18 mouse cellular contexts compared by ENCODE assay signal in the genomic region with DNA sequence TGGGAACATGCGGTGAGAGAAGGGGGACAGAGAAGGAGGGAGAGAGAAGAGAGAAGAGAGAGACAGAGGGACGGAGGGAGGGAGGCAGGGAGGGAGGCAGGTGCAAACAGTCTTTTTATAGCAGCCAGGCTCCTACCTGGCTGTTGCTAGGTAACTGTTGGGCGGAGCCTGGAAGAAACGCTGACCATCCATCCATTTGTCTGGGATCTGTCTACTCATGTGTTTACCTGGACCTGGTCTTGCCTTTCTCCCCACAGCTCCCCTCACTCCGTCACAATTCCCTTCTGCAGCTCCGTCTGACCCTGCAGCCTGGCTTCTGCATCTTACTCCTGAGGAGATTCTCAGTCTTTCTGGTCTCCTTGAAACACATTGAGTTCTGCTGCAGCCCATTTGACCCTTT.
DNase-seq lines count a peak whose midpoint lies in the region; ATAC-seq and TF ChIP-seq lines count a peak whose summit lies in the region.
"Had no signal": no experiment of that assay in that cellular context is flagged by ENCODE, and none has a peak within 500 bp of the region (broad histone marks: within the 10 kb centered on the region; RNA-seq: fewer than 3 reads in every experiment).

No protein-coding gene starts in this region.

- no peak for TF ChIP-seq POLR2A in cerebellum, adult 2 months (IDR thresholded peaks at IDR 0.05; ENCODE audit: borderline replicate concordance, insufficient read depth, low read length)

- H3K4me1 ChIP-seq in lung, embryonic 14.5 days (ENCODE audit: insufficient read depth): no peaks in the 10 kb centered on the region
- H3K4me1 ChIP-seq in cerebellum, adult 2 months (ENCODE audit: control insufficient read depth, insufficient read depth, low read length): peaks cover 14% of the 10 kb centered on the region; the same call in 1 of the 2 replicates
- H3K4me1 ChIP-seq in kidney, embryonic 16.5 days (ENCODE audit: insufficient read depth, low read length): no peaks in the 10 kb centered on the region

- no peak overlapping the region for H3K9ac ChIP-seq in lung, embryonic 14.5 days
- no peak overlapping the region for H3K9ac ChIP-seq in kidney, embryonic 16.5 days (replicated peaks; ENCODE audit: low read length)
- H3K9ac ChIP-seq: forebrain, embryonic 13.5 days; neural tube, embryonic 15.5 days had no signal

- H3K27me3 ChIP-seq in lung, embryonic 14.5 days (ENCODE audit: insufficient read depth, low read length): no peaks in the 10 kb centered on the region
- H3K27me3 ChIP-seq in cerebellum, adult 2 months (ENCODE audit: control insufficient read depth, insufficient read depth, low read length): no peaks in the 10 kb centered on the region
- H3K27me3 ChIP-seq in kidney, embryonic 16.5 days (ENCODE audit: insufficient read depth, low read length): no peaks in the 10 kb centered on the region
- H3K27me3 ChIP-seq: forebrain, embryonic 13.5 days; neural tube, embryonic 15.5 days had no signal

- ATAC-seq in lung, embryonic 14.5 days (ENCODE audit: insufficient read depth): no peak
- ATAC-seq in kidney, embryonic 16.5 days (ENCODE audit: low FRiP score, low TSS enrichment): no peak
- ATAC-seq: activated CD4-positive, CD25-positive, alpha-beta regulatory T cell, adult 4 months; forebrain, embryonic 13.5 days had no signal

- H3K36me3 ChIP-seq in lung, embryonic 14.5 days (ENCODE audit: insufficient read depth): no peaks in the 10 kb centered on the region
- H3K36me3 ChIP-seq in kidney, embryonic 16.5 days (ENCODE audit: insufficient read depth, low read length): no peaks in the 10 kb centered on the region
- H3K36me3 ChIP-seq: neural tube, embryonic 15.5 days had no signal

- TF ChIP-seq CTCF in lung, embryonic 14.5 days (IDR thresholded peaks at IDR 0.05; ENCODE audit: low read depth): no peak
- no peak for TF ChIP-seq CTCF in cerebellum, adult 2 months (IDR thresholded peaks at IDR 0.05; ENCODE audit: borderline replicate concordance, insufficient read depth, low read depth, low read length)

- WGBS in lung, embryonic 14.5 days: 31% methylated on average over 6 of the region's 6 CpGs
- 20% methylated on average over 6 of the region's 6 CpGs for WGBS in cerebellum, adult 2 months
- WGBS in kidney, embryonic 16.5 days: 49% methylated on average over 6 of the region's 6 CpGs

- no peak overlapping the region for H3K27ac ChIP-seq in lung, embryonic 14.5 days (ENCODE audit: low read depth)
- peak overlapping the region; percentile 46 for H3K27ac ChIP-seq in cerebellum, adult 2 months (ENCODE audit: insufficient read depth, low read length)
- H3K27ac ChIP-seq in kidney, embryonic 16.5 days (ENCODE audit: low read length): no peak overlapping the region
- H3K27ac ChIP-seq: forebrain, embryonic 13.5 days; kidney, postnatal 0 days; neural tube, embryonic 15.5 days had no signal

- no peak overlapping the region for H3K4me3 ChIP-seq in lung, embryonic 14.5 days (ENCODE audit: low read depth, low read length)
- H3K4me3 ChIP-seq in cerebellum, adult 2 months (replicated peaks; ENCODE audit: insufficient read depth, low read depth, low read length): no peak overlapping the region
- H3K4me3 ChIP-seq in kidney, embryonic 16.5 days (ENCODE audit: low read length): no peak overlapping the region
- H3K4me3 ChIP-seq: forebrain, embryonic 13.5 days; neural tube, embryonic 15.5 days had no signal

- peak; percentile 11 for DNase-seq in lung, embryonic 14.5 days
- no peak for DNase-seq in lung, postnatal 25 days (ENCODE audit: low spot score)
- peak; percentile 52 for DNase-seq in cerebellum, adult 11 months
- DNase-seq in cerebellum, adult 2 months: peak; percentile 62 to 73
- DNase-seq in cerebellum, postnatal 25 days: peak; percentile 61 to 65
- no peak for DNase-seq in B cell, adult 2 months
- DNase-seq: adrenal gland, adult 8-10 months; heart, postnatal 4 days; kidney, adult 11 months; lung, postnatal 10 days; right cerebral cortex, adult 18-20 months; right cerebral cortex, postnatal 4 days; thymus, postnatal 36 days had no signal

- no peaks in the 10 kb centered on the region for H3K9me3 ChIP-seq in lung, embryonic 14.5 days (ENCODE audit: low read depth, low read length)
- no peaks in the 10 kb centered on the region for H3K9me3 ChIP-seq in kidney, embryonic 16.5 days (ENCODE audit: low read length)
- H3K9me3 ChIP-seq: forebrain, embryonic 13.5 days; neural tube, embryonic 15.5 days had no signal

- H3K4me2 ChIP-seq in lung, embryonic 14.5 days: no peak overlapping the region
- no peak overlapping the region for H3K4me2 ChIP-seq in kidney, embryonic 16.5 days (replicated peaks; ENCODE audit: low read depth, low read length)
- H3K4me2 ChIP-seq: forebrain, embryonic 13.5 days; neural tube, embryonic 15.5 days had no signal

Comparison
In these comparisons a context has a peak if more than half of its experiments do, and no peak if none do; other contexts are left out.
1. DNase-seq: peak in lung, embryonic 14.5 days (single experiment), cerebellum, adult 11 months (single experiment), cerebellum, adult 2 months (2 of 2) and cerebellum, postnatal 25 days (2 of 2); none in lung, postnatal 25 days (single experiment) and B cell, adult 2 months (0 of 2).